Mouse (Mus musculus): ENCODE measurements around the gene Fam214a.

GRCm38 (mm10) chr9:75020561-75020960, 67.9 kb downstream of the Fam214a start:
- TF ChIP-seq CTCF (IDR thresholded peaks at IDR 0.05; ENCODE audit: borderline replicate concordance, insufficient read depth, low read length) (no peak), POLR2A (IDR thresholded peaks at IDR 0.05; ENCODE audit: low read depth, low read length) (no peak)

Data from embryonic fibroblast, embryonic 13.5 days (primary cell).